Mouse (Mus musculus) heart, adult 8-10 months (tissue): ENCODE measurements around the gene Fnip1. TPM values are rescaled to one million over a fixed set of nuclear protein-coding genes. Genes with fewer than 3 reads are reported as not detected.
A peak's percentile ranks its signal among the peaks of the same experiment; 100 is the strongest.

Experiments used
- DNase-seq: peaks from one replicate; pipeline ENCODE4 v3.0.0; 2022; ENCODE audit warnings: low spot score
- total RNA-seq, 4 experiments: library from RNA; stranded (reverse); gene quantifications; 2 replicates each; pipeline ENCODE4 v1.2.4; 2022

Gene Fnip1
- total RNA-seq, 4 experiments from 2014 or later: 36.1 to 46.0 (median 41.1) TPM

DNA sequence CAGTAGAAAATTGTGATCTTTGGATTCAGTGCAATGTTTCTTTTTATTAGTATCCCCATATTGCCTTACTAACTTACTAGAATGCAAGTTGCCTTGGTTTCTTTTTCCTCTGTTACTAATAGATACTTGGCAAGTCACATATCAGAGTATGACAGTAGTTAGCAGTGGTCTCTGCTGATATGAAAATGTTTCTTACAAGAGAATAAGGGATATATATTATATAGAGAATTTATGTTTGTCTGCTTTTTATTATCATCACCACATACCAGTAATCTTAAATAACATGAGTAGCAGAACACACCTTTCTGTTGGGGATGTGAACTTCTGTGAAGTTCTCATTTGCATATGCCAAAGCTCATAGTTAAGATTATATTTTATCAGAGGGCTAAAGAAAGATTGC is 104.4 kb downstream of the Fnip1 start:
- DNase-seq: no peak

DNA sequence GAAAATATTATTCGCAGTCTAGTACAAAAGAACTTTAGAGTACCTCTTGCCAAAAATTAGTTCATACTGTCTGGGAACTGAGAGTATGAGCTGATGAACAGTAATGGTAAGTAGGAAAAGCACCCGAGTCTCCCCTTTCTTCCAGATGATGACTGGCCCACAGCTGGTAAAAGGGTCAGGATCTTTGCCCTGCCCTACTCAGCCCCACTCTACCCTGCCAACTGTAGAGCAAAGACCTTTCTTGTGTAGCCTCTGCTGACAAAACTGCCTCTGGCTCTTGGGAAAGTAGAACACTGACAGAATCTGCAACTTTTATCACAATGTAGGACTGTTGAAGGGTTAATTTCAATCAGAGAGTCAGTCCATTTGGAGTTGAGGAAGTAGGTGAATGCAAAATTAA is 117.0 kb downstream of the Fnip1 start:
- no peak for DNase-seq

GRCm38 (mm10) chr11:54562761-54563160 is 124.8 kb downstream of the Fnip1 start:
- DNase-seq: peak; percentile 26

Other genes with a start within 250 kb of the Fnip1 start
- gene Csf2, start 188.5 kb upstream of the Fnip1 start, total RNA-seq: 1 to 10 TPM in 1 of 4 experiments, under 1 TPM in 1, not detected in 2; 0.56 to 1.4 TPM
- gene Il3, start 170.9 kb upstream of the Fnip1 start, total RNA-seq: not detected
- 10 to 100 TPM; 10.1 to 17.7 (median 14.0) TPM for gene Acsl6, start 134.4 kb upstream of the Fnip1 start, total RNA-seq
- gene Meikin, start 67.5 kb upstream of the Fnip1 start, total RNA-seq: not detected
- gene Rapgef6, start 84.6 kb downstream of the Fnip1 start, total RNA-seq: 10 to 100 TPM; 16.8 to 18.5 (median 17.1) TPM